Mouse (Mus musculus) forebrain, embryonic 16.5 days (tissue): ENCODE data around the gene Rnf111. TPM values are rescaled to one million over a fixed set of nuclear protein-coding genes. Genes with fewer than 3 reads are reported as not detected.
"Not testable (repeated sequence)": the region's sequence is repeated elsewhere in the genome, so short reads cannot be mapped to it uniquely, and the experiment has no call there.

ENCODE experiments used
- ATAC-seq: fragments of 200-750 bp; cut with Nextera tagmentation; 2 replicates; pipeline ENCODE4 v1.8.0; 2017; ENCODE audit warnings: mild to moderate bottlenecking, moderate library complexity
- H3K27ac ChIP-seq: fragments of 300-500 bp; sonication (generic); 2 replicates; pipeline ENCODE4 v1.5.1; 2014; ENCODE audit warnings: low read length, control low read depth
- H3K27me3 ChIP-seq: fragments of 300-500 bp; sonication (generic); replicated peaks from 2 replicates; pipeline ENCODE4 v1.6.1; 2014; ENCODE audit warnings: low read length; ENCODE audit not compliant: control insufficient read depth, insufficient read depth
- H3K36me3 ChIP-seq: fragments of 300-500 bp; sonication (generic); 2 replicates; pipeline ENCODE4 v1.6.1; 2014; ENCODE audit not compliant: control insufficient read depth, insufficient read depth
- H3K4me1 ChIP-seq: fragments of 300-500 bp; sonication (generic); replicated peaks from 2 replicates; pipeline ENCODE4 v1.6.1; 2014; ENCODE audit warnings: low read length; ENCODE audit not compliant: control insufficient read depth, insufficient read depth
- H3K4me2 ChIP-seq: fragments of 300-500 bp; sonication (generic); 2 replicates; pipeline ENCODE4 v1.6.1; 2014; ENCODE audit warnings: mild to moderate bottlenecking, low read length, control low read depth
- H3K4me3 ChIP-seq: fragments of 300-500 bp; sonication (generic); replicated peaks from 2 replicates; pipeline ENCODE4 v1.5.1; 2014; ENCODE audit warnings: mild to moderate bottlenecking, low read length, control low read depth
- H3K9ac ChIP-seq: fragments of 300-500 bp; sonication (generic); replicated peaks from 2 replicates; pipeline ENCODE4 v1.6.1; 2014; ENCODE audit warnings: low read depth, low read length, control low read depth
- H3K9me3 ChIP-seq: fragments of 300-500 bp; sonication (generic); 2 replicates; pipeline ENCODE4 v1.6.1; 2016; ENCODE audit warnings: low read length; ENCODE audit not compliant: control insufficient read depth
- WGBS: fragments of 180-500 bp; shearing (Covaris S2); extraction: QIAGEN DNeasy Blood & Tissue Kit; methylation state at CpG from one replicate; pipeline ENCODE4 v1.1.7; 2014; 5-methylcytosine and 5-hydroxymethylcytosine counted together
- polyA plus RNA-seq: library from polyadenylated mRNA; unstranded; fragments of >200 nt; fragmentation: Nextera tagmentation; extraction: Ambion mirVana; gene quantifications from 2 replicates; pipeline ENCODE4 v1.2.1, GENCODE M21; 2015

The Rnf111 gene
- 37.3 and 39.4 TPM in 2 replicates for polyA plus RNA-seq

DNA sequence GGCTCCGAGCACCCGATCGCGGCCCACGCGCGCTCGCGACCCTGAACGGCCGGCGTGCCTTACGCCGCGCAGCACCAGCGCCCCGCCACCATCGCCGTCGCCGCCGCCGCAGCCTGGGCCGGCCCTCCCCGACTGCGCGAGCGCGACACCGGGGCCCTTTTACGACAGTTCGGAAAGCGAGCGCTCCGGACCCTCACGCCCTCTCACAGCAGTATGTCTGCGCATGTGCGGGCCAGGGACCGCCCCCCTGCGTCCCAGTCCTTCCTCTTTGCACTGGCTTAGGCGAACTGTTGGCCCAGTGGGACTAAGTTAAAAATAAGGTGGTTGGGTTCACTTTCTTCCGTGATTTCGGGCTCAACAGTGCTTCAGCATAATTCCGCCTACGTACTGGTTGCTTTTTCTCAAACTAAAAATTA is at the start of gene Rnf111:
Rnf111 (minus strand) TSS at position 100 of the 416 bp plus-strand sequence.
- ATAC-seq: peak; percentile 97
- Histone ChIP-seq H3K9ac (peak within 1 kb of the TSS; percentile 98), H3K27ac (peak within 1 kb of the TSS; percentile 97), H3K4me3 (peak within 1 kb of the TSS; percentile 97), H3K9me3 (no peaks in the 10 kb centered on the region), H3K27me3 (no peaks in the 10 kb centered on the region), H3K36me3 (no peaks in the 10 kb centered on the region), H3K4me2 (peak within 1 kb of the TSS; percentile 73), H3K4me1 (peaks cover 8% of the 10 kb centered on the region)
- WGBS: 2% methylated on average over 45 of the region's 45 CpGs

DNA sequence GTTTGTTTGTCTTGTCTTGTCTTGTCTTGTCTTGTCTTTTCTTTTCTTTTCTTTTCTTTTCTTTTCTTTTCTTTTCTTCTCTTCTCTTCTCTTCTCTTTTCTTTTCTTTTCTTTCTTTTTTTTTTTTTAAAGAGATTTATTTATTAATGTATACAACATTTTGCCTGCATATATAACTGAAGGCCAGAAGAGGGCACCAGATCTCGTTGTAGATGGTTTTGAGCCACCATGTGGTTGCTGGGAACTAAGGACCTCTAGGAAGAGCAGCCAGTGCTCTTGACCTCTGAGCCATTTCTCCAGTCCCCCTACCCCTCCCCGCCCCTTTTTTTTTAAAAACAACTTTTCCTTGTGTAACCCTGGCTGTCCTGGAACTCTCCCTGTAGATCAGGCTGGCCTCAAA is 48.7 kb upstream of the Rnf111 start:
- H3K27ac ChIP-seq, ATAC-seq, H3K36me3 ChIP-seq, H3K4me1 ChIP-seq, H3K9ac ChIP-seq, H3K4me2 ChIP-seq, H3K9me3 ChIP-seq, H3K27me3 ChIP-seq, H3K4me3 ChIP-seq: not testable (repeated sequence)
- 98% methylated on average over 2 of the region's 2 CpGs for WGBS

DNA sequence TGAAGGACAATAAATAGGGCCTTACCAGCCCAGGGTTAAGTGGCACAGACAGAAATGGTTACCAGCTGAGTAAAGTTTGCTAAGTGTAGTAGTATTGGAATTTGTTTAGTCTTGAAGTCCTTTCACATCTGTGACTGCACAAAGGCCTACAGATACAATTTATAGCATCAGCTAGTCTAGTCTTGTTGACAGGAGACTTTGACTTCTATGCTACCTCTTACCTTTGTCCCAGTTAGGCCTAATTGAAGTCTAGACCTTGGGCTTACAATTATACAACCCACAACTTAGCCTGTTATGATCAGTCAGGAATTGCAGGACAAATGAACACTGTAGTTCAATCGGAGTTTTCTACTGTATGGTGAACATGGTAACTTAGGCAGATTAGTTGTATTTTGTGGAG is 48.0 kb upstream of the Rnf111 start:
- ATAC-seq: no peak
- Histone ChIP-seq H3K9ac (no peak overlapping the region), H3K9me3 (peaks cover 2% of the 10 kb centered on the region; the same call in 1 of the 2 replicates), H3K27ac (no peak overlapping the region), H3K27me3 (no peaks in the 10 kb centered on the region), H3K4me1 (no peaks in the 10 kb centered on the region), H3K36me3 (peaks cover 6% of the 10 kb centered on the region), H3K4me2 (no peak overlapping the region), H3K4me3 (no peak overlapping the region)
- 95% methylated on average over 1 of the region's 1 CpGs for WGBS

DNA sequence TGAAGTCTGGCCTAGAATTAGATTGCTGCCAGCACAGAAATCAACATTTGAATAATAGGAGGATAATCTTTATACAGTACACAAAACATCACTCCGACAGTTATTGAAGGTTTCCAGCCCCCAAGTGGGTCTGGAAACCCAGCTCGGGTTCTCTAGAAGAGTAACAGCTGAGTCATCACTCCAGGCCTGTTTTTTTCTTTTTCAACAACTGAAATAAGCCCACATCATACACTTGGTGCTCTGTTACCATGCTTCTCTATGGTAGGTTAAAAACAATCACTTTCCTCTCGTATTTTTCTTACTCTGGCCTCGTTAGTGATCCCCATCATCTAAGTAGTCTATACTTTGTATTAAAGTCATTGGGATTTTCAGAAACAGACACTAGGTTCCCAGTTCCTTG is 44.8 kb upstream of the Rnf111 start:
- H3K4me1 ChIP-seq: peaks cover 7% of the 10 kb centered on the region
- H3K27me3 ChIP-seq: no peaks in the 10 kb centered on the region
- no peak for ATAC-seq
- peaks cover 6% of the 10 kb centered on the region for H3K36me3 ChIP-seq
- WGBS: 66% methylated on average over 4 of the region's 4 CpGs
- peaks cover 2% of the 10 kb centered on the region; the same call in 1 of the 2 replicates for H3K9me3 ChIP-seq
- no peak overlapping the region for H3K4me2 ChIP-seq
- H3K4me3 ChIP-seq: no peak overlapping the region
- H3K9ac ChIP-seq: no peak overlapping the region
- H3K27ac ChIP-seq: no peak overlapping the region

DNA sequence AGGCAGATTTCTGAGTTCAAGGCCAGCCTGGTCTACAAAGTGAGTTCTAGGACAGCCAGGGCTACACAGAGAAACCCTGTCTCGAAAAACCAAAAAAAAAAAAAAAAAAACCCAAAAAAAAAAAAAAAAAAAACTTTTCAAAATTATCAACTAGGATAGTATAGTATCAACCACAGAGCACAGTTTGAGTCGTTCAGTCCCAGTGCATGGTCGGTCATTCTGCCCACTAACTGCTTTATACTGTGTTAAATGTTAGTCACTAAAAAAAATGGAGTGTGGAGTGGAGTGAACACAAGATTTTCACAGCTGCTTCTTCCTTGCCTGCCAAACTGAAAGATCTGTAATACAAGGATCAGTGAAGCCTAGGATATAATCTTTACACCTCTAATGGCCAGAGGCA is 43.1 kb upstream of the Rnf111 start:
- not testable (repeated sequence) for H3K9me3 ChIP-seq, H3K27ac ChIP-seq, ATAC-seq, H3K36me3 ChIP-seq, H3K4me3 ChIP-seq, H3K27me3 ChIP-seq, H3K9ac ChIP-seq, H3K4me2 ChIP-seq
- 79% methylated on average over 3 of the region's 3 CpGs for WGBS
- H3K4me1 ChIP-seq: peaks cover 11% of the 10 kb centered on the region

DNA sequence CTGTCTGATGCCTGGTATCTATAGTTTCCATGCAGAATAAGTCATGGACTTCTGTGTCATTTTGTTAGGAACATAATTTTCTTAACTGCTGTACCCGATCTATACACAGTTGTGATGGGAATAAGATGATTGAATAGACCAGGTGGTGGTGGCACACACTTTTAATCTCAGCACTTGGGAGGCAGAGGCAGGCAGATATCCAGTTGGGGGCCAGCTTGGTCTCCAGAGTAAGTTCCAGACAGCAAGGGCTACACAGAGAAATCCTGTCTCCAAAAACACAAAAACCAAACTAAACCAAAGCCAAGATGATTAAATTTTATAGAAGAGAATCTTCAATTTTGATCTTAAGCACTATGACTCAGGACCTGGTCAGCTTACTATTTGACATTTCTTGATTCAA is 41.3 kb upstream of the Rnf111 start:
- H3K27ac ChIP-seq: no peak overlapping the region
- H3K4me1 ChIP-seq: peaks cover 13% of the 10 kb centered on the region
- no peaks in the 10 kb centered on the region for H3K27me3 ChIP-seq
- H3K9me3 ChIP-seq: no peaks in the 10 kb centered on the region
- H3K4me3 ChIP-seq: no peak overlapping the region
- H3K4me2 ChIP-seq: no peak overlapping the region
- no peak for ATAC-seq
- 71% methylated on average over 1 of the region's 1 CpGs for WGBS
- no peaks in the 10 kb centered on the region; the same call in 1 of the 2 replicates for H3K36me3 ChIP-seq
- H3K9ac ChIP-seq: no peak overlapping the region

DNA sequence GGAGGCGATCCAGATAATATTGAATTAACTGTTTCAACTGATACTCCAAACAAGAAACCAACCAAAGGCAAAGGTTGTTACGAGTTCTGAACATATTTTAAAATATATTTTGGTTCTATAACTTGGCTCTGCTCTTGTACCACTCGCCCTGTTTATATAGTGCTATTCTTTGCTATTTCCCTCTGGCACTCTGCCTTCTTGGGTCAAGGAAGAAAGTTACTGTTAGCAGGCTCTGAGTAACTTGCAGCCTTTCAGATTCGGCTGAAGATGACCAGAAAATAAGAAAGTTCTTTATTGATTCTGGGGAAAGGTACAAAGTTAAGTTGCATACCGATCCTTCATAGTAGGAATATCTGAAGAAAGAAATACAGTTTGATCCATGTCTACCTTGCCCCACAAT is 40.5 kb upstream of the Rnf111 start:
- H3K4me3 ChIP-seq: peak overlapping the region; percentile 22
- no peak for ATAC-seq
- no peak overlapping the region for H3K9ac ChIP-seq

DNA sequence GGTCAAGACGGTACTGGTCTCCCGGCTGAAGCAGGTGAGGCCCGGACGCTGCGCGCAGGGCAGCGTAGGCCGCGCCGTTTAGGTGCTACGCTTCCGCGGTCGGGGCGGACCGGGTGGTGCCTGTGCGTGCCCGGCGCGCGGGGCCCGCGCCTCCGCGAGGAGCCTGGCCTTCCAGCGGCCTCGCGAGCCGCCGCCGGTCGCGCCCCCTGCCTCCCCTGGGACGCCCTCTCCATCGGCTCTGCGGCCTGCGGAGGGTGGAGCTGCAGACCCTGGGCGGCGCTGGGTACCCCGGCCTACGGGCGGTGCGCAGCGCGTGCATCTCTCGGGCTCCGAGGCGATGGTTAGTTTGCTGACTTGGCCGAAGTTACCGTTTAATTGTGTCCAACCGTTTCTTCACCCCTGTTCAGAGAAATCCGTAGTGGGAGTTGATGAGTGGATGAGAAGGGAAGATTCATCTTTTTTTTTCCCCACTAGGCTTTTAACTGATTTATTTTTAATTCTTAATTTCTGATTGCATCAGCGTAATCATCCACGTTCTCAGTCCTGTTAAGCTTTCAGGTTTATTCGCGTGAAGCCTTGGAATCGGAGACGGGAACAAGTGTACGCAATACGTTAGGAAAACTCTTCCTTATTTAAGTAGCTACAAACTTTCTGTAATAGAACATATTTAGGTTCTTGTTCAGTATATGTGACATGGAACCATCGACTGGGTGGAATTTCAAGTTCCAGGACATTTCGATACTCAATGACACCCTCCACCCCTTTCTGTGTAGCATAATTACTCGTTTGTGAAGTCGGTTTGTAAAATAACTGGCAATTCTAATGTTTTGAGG is 39.7 kb upstream of the Rnf111 start:
- no peaks in the 10 kb centered on the region for H3K9me3 ChIP-seq
- peaks cover 13% of the 10 kb centered on the region for H3K4me1 ChIP-seq
- WGBS: under 1% methylated on average over 58 of the region's 64 CpGs
- peak; percentile 69 for ATAC-seq
- H3K4me2 ChIP-seq: peak overlapping the region; percentile 61
- H3K27me3 ChIP-seq: no peaks in the 10 kb centered on the region
- peak overlapping the region; percentile 95 for H3K4me3 ChIP-seq
- peak overlapping the region; percentile 99 for H3K27ac ChIP-seq
- peak overlapping the region; percentile 98 for H3K9ac ChIP-seq
- H3K36me3 ChIP-seq: no peaks in the 10 kb centered on the region; the same call in 1 of the 2 replicates

More for the DNA sequence above, 40.5 kb upstream of the Rnf111 start:
- Histone ChIP-seq H3K36me3 (no peaks in the 10 kb centered on the region; the same call in 1 of the 2 replicates), H3K4me2 (peak overlapping the region; percentile 61), H3K9me3 (no peaks in the 10 kb centered on the region), H3K27ac (no peak overlapping the region), H3K4me1 (peaks cover 13% of the 10 kb centered on the region), H3K27me3 (no peaks in the 10 kb centered on the region)
- WGBS: 52% methylated on average over 5 of the region's 5 CpGs

DNA sequence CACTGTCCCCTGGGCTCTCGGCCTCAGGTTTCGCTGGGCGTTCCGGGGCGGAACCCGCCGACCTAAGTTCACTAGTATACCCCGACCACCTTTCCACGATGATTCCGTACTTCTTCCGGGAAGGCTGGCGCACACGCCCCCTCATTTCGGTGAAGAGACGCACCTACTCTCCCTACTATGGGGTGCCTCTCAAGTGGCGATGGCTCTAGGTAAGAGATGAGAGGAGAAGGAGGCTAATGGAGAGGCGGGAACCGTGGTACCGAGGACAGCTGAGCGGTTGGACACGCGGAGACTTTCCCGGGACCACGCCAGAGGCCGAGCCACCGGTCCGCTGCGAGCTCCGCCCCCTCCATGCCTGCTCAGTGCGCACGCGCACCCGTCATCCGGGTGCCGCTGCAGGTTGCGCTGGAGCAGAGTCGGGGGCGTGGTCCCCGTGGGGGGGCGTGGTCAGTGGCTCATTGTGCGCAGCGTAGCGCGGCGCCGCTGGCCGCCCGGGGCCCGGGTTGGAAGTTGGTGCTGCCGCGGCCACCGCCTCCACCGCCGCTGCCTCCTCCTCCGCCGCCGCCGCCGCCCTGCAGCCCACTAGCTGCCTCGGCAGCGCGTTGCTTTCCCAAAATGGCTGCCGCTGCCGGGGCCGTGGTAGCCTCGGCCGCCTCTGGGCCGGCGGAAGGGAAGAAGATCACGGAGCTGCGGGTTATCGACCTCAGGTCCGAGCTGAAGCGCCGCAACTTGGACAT is 38.9 kb upstream of the Rnf111 start, which contains the start of gene Sltm:
Sltm (plus strand) TSS at position 450 of the 737 bp plus-strand sequence.
- WGBS: under 1% methylated on average over 65 of the region's 75 CpGs

More for the DNA sequence above, 38.9 kb upstream of the Rnf111 start, which contains the start of gene Sltm:
- Histone ChIP-seq H3K27ac (peak within 1 kb of the TSS; percentile 99), H3K4me2 (peak within 1 kb of the TSS; percentile 69), H3K4me1 (peaks cover 13% of the 10 kb centered on the region), H3K27me3 (no peaks in the 10 kb centered on the region), H3K9me3 (no peaks in the 10 kb centered on the region), H3K36me3 (no peaks in the 10 kb centered on the region; the same call in 1 of the 2 replicates), H3K9ac (peak within 1 kb of the TSS; percentile 98), H3K4me3 (peak within 1 kb of the TSS; percentile 95)
- ATAC-seq: peak; percentile 97
